Mouse (Mus musculus): ENCODE data around the gene Anxa8. TPM values are rescaled to one million over a fixed set of nuclear protein-coding genes. Genes with fewer than 3 reads are reported as not detected.

Anxa8 gene
- polyA plus RNA-seq, 1 experiment from 2014 or later = not detected

DNA sequence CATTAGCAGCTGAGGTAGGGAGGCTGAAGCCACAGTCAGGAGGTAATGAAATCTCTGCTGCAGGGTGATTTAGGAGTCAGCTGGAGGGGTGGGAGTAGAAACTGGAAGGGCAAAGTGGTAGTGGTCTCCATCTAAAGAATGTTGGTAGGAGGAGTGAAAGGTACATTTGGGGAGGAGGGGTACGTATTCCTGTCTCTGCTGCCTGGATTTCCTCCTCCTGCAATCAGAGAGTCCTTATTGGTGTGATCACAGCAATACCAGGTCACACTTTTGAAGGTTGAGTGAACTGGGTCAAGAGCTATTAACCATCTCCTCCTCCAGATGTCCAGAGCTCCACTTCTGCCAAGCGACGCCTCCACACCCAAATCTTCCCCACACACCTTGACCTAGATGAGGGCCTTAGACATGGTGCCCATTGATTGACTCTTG is 35.2 kb downstream of the Anxa8 start:
- Histone ChIP-seq H3K9ac (no peak overlapping the region), H3K4me3 (no peak overlapping the region), H3K4me2 (no peak overlapping the region), H3K27ac (no peak overlapping the region), H3K9me3 (replicated peaks) (no peaks in the 10 kb centered on the region), H3K4me1 (no peaks in the 10 kb centered on the region), H3K27me3 (replicated peaks) (no peaks in the 10 kb centered on the region), H3K36me3 (no peaks in the 10 kb centered on the region)
- WGBS (ENCODE audit: insufficient replicate concordance) = 47% methylated on average over 3 of the region's 3 CpGs
- no peak for ATAC-seq

DNA sequence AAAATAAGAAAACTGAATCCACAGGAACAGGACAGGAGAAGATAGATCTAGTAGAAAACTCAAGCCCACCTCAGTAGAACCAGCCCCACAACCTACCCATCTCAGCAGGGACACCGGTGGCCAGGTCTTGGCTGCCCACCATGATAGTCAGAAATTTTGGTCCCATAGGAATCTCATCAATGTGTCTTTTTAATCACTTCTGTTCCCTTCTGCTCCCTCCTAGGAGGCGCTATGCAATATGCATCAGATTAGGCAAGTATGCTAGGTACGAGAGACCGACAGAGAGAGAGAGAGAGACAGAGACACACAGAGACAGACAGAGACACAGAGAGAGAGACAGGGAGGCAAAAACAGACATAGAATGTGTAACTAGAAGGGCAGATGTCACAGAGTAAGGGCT is 35.9 kb downstream of the Anxa8 start:
- no peak for ATAC-seq
- Histone ChIP-seq H3K4me2 (no peak overlapping the region), H3K27ac (no peak overlapping the region), H3K9me3 (replicated peaks) (no peaks in the 10 kb centered on the region), H3K4me3 (no peak overlapping the region), H3K9ac (no peak overlapping the region), H3K27me3 (replicated peaks) (no peaks in the 10 kb centered on the region), H3K4me1 (no peaks in the 10 kb centered on the region), H3K36me3 (no peaks in the 10 kb centered on the region)
- 85% methylated on average over 4 of the region's 4 CpGs for WGBS (ENCODE audit: insufficient replicate concordance)

DNA sequence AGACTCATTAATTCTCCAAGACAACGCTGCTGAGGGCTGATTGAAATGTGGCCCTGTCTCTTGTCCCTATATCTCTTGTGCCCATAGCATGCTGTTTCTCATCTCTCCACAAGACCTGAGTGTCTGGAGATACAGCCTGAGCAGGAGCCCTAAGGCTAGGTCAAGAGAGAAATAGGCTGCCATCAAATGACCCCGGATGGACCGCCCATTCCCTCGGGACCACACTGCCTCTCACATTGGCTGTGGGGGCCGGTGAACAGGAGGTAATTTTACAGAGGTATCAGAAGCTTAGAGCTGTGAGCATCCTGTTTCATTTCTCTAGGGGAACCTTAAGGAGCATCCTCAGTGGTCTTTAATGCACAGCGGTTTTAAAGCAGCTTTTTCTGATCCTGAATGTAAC is 45.4 kb downstream of the Anxa8 start:
- Histone ChIP-seq H3K27me3 (replicated peaks) (no peaks in the 10 kb centered on the region), H3K9me3 (replicated peaks) (no peaks in the 10 kb centered on the region), H3K27ac (no peak overlapping the region), H3K4me2 (no peak overlapping the region), H3K36me3 (no peaks in the 10 kb centered on the region), H3K4me3 (no peak overlapping the region), H3K4me1 (no peaks in the 10 kb centered on the region), H3K9ac (no peak overlapping the region)
- 64% methylated on average over 6 of the region's 6 CpGs for WGBS (ENCODE audit: insufficient replicate concordance)
- no peak for ATAC-seq

DNA sequence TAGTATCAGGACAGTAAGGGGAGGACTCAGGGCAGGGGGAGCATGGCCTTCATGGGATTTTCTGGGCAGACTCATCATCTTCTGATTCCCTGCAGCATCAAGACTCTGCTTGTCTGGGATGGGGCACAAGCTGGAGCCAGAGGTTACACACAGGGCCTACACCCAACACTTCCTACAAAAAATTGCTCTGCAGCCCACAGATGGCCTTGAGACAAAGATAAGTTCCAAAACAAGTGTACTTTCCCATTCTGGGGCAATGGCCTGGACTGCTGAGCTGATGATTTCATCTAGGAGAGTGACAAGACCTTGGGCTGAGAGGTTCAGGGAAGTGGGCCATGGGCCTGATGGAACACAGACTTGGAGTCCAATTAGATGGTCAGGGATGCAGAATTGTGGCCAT is 49.6 kb downstream of the Anxa8 start:
- H3K4me2 ChIP-seq = no peak overlapping the region
- no peaks in the 10 kb centered on the region for H3K9me3 ChIP-seq (replicated peaks)
- H3K36me3 ChIP-seq = no peaks in the 10 kb centered on the region
- H3K27me3 ChIP-seq (replicated peaks) = no peaks in the 10 kb centered on the region
- ATAC-seq = no peak
- no peak overlapping the region for H3K27ac ChIP-seq
- H3K4me1 ChIP-seq = no peaks in the 10 kb centered on the region
- H3K4me3 ChIP-seq = no peak overlapping the region
- H3K9ac ChIP-seq = no peak overlapping the region

DNA sequence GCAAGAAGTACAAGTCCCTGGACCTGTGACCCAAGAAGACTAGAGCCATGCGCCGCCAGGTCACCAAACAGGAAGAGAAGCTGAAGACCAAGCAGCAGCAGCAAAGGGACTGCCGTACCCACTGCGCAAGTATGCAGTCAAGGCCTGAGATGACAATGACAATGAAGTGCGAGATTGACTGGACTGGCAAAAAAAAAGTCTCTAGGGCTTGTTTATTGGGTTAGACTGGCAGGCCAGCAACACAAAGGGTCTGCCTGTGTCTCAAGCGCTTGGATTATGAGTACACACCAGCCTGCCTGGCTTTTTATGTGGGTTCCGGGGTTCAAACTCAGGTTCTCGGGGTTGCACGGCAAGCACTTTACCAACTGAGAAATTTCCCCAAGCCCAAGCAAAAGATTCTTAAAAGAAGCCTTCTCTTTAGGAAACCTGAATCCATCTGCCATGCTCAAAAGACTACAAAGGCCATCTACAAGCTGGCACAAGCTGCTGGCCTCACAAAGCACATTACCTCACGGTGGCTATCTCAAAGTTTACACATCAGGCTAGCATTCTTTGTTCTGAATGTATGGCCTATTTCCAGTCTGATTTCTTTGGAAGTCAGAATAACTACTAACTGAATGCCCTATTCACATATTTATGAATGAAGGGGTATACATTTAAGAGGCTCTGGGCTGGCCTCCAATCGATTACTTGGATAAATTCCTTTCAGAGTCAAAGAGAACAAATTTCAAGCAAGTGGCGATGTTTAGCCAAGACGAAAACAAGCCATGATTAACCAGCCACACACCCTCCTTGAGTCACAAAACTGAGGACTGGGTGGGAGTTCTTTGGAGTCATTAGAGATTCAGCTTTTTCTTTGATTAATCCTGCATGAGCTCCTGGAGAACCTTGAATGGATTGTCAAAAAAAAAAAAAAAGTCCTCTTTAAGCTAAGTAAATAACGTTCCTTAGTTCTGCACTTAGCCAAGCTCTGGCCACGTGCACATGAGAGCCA is 54.2 kb downstream of the Anxa8 start:
- WGBS (ENCODE audit: insufficient replicate concordance) = 73% methylated on average over 15 of the region's 15 CpGs
- no peak overlapping the region for H3K4me2 ChIP-seq
- H3K9ac ChIP-seq = no peak overlapping the region
- no peak overlapping the region for H3K27ac ChIP-seq
- no peaks in the 10 kb centered on the region for H3K27me3 ChIP-seq (replicated peaks)
- no peaks in the 10 kb centered on the region for H3K9me3 ChIP-seq (replicated peaks)
- H3K4me1 ChIP-seq = no peaks in the 10 kb centered on the region
- ATAC-seq = no peak
- no peaks in the 10 kb centered on the region for H3K36me3 ChIP-seq
- no peak overlapping the region for H3K4me3 ChIP-seq

DNA sequence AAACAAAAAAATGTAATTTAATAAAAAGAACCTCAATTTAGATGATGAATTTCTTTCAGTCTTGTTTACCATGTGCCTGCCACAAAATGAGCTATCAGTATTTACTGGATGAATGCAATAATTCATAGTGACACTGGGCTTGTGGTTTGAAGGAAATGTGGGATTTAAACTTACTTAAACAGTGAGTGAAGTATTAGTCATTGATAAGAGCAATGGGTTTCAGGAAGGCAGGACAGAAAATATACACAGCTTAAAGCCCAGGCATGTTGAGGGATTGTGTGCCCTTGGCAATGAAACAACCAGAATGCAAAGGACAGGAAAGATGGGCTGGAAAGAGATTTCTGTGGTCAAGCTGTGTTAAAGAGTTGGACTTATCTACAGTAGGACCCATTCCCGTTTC is 56.5 kb downstream of the Anxa8 start:
- no peak overlapping the region for H3K4me2 ChIP-seq
- 38% methylated on average over 1 of the region's 1 CpGs for WGBS (ENCODE audit: insufficient replicate concordance)
- no peak overlapping the region for H3K27ac ChIP-seq
- ATAC-seq = no peak
- no peaks in the 10 kb centered on the region for H3K27me3 ChIP-seq (replicated peaks)
- no peak overlapping the region for H3K9ac ChIP-seq
- no peaks in the 10 kb centered on the region for H3K4me1 ChIP-seq
- no peak overlapping the region for H3K4me3 ChIP-seq
- H3K36me3 ChIP-seq = no peaks in the 10 kb centered on the region
- no peaks in the 10 kb centered on the region for H3K9me3 ChIP-seq (replicated peaks)

DNA sequence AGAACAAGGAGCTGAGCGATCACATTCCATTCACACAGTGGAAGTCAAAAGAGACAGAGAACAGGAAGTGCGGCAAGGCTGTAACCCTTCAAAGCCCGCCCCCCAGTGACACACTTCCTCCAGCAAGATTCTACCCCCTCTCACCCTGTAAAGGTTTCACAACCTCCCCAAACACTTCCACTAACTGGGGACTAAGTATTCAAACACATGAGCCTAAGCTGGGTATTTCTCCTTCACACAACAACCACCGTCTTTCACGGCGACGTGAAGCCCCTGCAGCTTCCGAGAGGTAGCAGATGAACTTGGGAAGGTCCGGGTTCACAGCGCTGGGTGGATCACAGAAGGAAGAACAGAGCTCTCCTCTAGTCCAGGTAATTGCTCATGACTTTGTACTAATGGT is 57.1 kb downstream of the Anxa8 start:
- Histone ChIP-seq H3K36me3 (no peaks in the 10 kb centered on the region), H3K27ac (no peak overlapping the region), H3K4me1 (no peaks in the 10 kb centered on the region), H3K27me3 (replicated peaks) (no peaks in the 10 kb centered on the region), H3K4me3 (no peak overlapping the region), H3K9ac (no peak overlapping the region), H3K9me3 (replicated peaks) (no peaks in the 10 kb centered on the region), H3K4me2 (no peak overlapping the region)
- 71% methylated on average over 10 of the region's 10 CpGs for WGBS (ENCODE audit: insufficient replicate concordance)
- no peak for ATAC-seq

Other genes with a start within 250 kb of the Anxa8 start
- gene Gdf10, start 162.4 kb upstream of the Anxa8 start, polyA plus RNA-seq (2016; fragmentation: Nextera tagmentation; extraction: Ambion mirVana) = 11.4 and 15.6 TPM in 2 replicates
- gene Gdf2, start 144.9 kb upstream of the Anxa8 start, polyA plus RNA-seq (2016; fragmentation: Nextera tagmentation; extraction: Ambion mirVana) = 14.4 and 15.0 TPM in 2 replicates
- 0.10 and 0.12 TPM in 2 replicates for gene Rbp3, start 132.0 kb upstream of the Anxa8 start, polyA plus RNA-seq (2016; fragmentation: Nextera tagmentation; extraction: Ambion mirVana)
- gene Zfp488, start 107.2 kb upstream of the Anxa8 start, polyA plus RNA-seq (2016; fragmentation: Nextera tagmentation; extraction: Ambion mirVana) = 0.05 TPM in 1 of 2 replicates, not detected in the other
- gene Gm30083, start 70.8 kb upstream of the Anxa8 start, polyA plus RNA-seq (2016; fragmentation: Nextera tagmentation; extraction: Ambion mirVana) = not detected in 2 replicates
- not detected in 2 replicates for gene Gm5460, start 69.2 kb upstream of the Anxa8 start, polyA plus RNA-seq (2016; fragmentation: Nextera tagmentation; extraction: Ambion mirVana)
- gene Antxrl, start 33.3 kb upstream of the Anxa8 start, polyA plus RNA-seq (2016; fragmentation: Nextera tagmentation; extraction: Ambion mirVana) = not detected in 2 replicates
- gene A630023A22Rik, start 16.8 kb downstream of the Anxa8 start, polyA plus RNA-seq (2016; fragmentation: Nextera tagmentation; extraction: Ambion mirVana) = not detected in 2 replicates
- gene Npy4r, start 66.5 kb downstream of the Anxa8 start, polyA plus RNA-seq (2016; fragmentation: Nextera tagmentation; extraction: Ambion mirVana) = not detected in 2 replicates
- 0.13 TPM in 2 replicates for gene Gprin2, start 115.7 kb downstream of the Anxa8 start, polyA plus RNA-seq (2016; fragmentation: Nextera tagmentation; extraction: Ambion mirVana)
- 0.44 TPM in 2 replicates for gene Syt15, start 133.6 kb downstream of the Anxa8 start, polyA plus RNA-seq (2016; fragmentation: Nextera tagmentation; extraction: Ambion mirVana)
- gene Shld2, start 224.5 kb downstream of the Anxa8 start, polyA plus RNA-seq (2016; fragmentation: Nextera tagmentation; extraction: Ambion mirVana) = 8.2 and 9.7 TPM in 2 replicates
- gene Glud1, start 224.7 kb downstream of the Anxa8 start, polyA plus RNA-seq (2016; fragmentation: Nextera tagmentation; extraction: Ambion mirVana) = 137 and 145 TPM in 2 replicates

Measured in liver, embryonic 12.5 days (tissue).